Mouse (Mus musculus): Measurements from ENCODE around the gene Rgs2.

GRCm38 (mm10) chr1:143993026-143993425, 10.9 kb downstream of the Rgs2 start:
- TF ChIP-seq ZC3H11A (IDR thresholded peaks at IDR 0.05; ENCODE audit: borderline replicate concordance, low read depth, low read length) (no peak), ZNF384 (IDR thresholded peaks at IDR 0.05; ENCODE audit: low read depth, low read length) (no peak), MAFK (IDR thresholded peaks at IDR 0.05; ENCODE audit: insufficient read depth, low read depth, low read length) (no peak)

All from ES-E14 (cell line).